Mouse (Mus musculus): ENCODE results near the gene Arl14. TPM values are rescaled to one million over a fixed set of nuclear protein-coding genes. Genes with fewer than 3 reads are reported as not detected.
"Not testable (repeated sequence)": the region's sequence is repeated elsewhere in the genome, so short reads cannot be mapped to it uniquely, and the experiment has no call there.

Gene Arl14
- polyA plus RNA-seq, 2 experiments from 2014 or later: not detected

DNA sequence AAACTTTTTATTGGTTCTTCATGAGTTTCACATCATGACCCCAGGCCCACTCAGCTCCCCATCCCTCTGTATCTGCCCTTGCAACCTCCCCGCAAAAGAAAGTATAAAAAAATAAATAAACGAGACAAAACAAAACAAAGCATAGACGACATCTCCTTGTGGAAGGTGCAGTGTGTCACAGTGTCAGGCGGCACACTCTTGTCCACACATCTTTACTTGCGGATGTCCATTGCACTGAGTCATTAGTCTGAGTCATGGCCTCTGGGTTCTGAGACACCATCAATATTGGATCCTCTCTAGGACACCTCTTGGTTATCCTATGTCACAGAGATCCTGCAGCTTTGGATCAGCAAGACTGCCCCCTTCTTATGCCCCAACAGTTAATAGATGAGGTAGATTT is 7.7 kb upstream of the Arl14 start:
- ATAC-seq: no peak

DNA sequence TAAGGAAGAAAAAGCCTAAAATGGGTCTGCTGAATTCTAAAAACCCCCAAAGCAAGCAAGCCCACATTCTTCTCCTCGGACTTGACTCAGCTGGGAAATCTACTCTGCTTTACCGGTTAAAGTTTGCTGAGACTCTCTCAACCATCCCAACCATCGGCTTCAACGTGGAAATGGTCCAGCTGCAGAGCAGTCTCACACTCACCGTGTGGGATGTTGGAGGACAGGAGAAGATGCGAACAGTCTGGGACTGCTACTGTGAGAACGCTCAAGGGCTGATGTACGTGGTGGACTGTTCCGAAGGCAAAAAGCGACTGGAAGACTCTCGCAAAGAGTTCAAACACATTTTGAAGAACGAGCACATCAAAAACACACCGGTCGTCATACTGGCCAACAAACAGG is 282 bp downstream of the Arl14 start:
- ATAC-seq: no peak

DNA sequence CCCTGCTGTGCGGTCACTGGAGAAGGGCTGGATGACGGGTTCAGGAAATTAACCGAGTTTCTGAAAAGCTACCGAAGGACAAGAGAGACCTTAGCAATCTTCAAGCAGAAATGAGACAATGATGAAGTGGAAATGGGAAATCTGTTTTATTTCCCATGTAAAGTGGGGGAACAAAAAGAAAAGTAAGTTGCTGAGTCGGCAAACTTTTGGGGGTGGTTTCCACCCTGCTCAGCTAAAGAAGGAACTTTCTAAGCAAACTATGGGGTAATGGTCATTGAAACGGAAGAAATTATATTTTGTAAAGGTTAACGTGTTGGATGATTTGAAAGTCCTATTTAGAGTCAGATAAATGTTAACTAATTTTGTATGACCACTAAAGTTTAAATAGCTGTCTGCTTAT is 768 bp downstream of the Arl14 start:
- no peak for ATAC-seq

DNA sequence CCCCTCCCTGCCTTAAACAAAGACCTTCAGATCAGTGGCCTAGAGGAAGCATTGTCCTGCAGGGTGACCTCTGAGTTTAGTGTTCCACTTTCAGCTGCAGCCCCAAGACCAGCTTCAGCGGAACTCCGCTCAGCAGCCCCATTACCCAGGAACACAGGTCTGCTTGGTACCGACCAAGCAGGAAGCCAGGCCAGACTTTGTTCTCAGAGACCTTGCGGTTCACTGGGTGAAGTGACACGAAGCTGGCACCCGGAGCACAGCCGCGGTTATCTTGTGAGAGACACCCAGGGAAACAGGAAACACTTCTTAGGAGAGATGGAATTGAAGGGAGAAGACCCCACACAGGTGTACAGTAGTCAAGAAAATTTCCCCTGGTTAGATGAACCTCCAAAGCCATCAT is 1.4 kb downstream of the Arl14 start:
- peak; percentile 91 for ATAC-seq

DNA sequence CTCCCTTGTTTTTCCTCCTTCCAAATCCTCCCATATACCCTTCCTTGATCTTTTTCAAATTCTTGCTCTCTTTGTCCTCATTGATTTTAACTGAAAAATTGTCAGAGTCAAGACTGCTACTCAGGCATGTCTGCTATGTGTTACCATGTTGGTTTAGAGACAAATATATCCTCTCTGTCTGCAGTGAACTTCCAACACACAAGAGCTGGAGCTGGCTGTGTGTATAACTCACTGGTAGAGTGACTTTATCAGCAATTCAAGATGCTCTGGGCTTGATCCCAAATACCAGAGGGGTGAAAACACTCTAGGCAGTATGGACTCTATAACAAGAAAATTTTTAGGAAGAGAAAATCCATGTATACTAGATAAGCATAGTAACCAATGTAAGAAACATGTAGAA is 2.8 kb downstream of the Arl14 start:
- no peak for ATAC-seq

DNA sequence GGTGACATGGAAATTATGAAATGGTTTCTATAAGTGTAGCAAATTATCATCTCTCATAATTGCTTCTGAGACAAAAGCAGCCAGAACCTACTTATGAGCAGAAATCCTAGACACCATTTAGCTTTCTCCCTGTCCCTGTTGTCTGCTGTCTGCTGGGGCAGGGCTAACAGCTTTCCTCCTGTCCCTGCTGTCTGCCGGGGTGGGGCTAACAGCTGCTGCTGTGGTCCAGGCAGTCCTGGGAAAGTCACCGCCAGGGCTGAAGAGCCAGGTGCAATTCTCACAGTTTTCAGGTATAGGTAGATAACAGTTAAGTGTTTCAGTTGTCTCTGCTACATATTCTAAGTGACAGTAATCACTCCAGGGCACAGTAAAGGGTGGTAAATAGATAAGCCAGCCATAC is 4.3 kb downstream of the Arl14 start:
- ATAC-seq: no peak

DNA sequence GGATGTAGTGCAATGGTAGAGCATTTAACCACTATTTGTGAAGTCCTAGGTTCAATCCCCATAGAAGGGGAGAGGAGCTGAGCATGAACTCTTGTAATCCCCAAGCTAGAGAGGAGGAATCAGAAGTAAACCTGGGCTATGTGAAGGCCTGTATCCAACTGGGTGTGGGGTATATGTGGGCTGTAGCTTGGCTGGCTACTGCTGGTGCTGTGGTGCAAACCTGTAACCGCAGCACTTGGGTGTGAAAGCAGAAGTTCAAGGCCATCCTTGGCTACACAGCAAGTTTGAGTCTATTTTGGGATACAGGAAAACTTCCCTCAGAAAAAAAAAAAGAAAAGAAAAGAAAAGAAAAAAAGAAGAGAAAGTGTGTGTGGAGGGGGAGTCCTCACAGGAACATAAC is 5.8 kb downstream of the Arl14 start:
- no peak for ATAC-seq

DNA sequence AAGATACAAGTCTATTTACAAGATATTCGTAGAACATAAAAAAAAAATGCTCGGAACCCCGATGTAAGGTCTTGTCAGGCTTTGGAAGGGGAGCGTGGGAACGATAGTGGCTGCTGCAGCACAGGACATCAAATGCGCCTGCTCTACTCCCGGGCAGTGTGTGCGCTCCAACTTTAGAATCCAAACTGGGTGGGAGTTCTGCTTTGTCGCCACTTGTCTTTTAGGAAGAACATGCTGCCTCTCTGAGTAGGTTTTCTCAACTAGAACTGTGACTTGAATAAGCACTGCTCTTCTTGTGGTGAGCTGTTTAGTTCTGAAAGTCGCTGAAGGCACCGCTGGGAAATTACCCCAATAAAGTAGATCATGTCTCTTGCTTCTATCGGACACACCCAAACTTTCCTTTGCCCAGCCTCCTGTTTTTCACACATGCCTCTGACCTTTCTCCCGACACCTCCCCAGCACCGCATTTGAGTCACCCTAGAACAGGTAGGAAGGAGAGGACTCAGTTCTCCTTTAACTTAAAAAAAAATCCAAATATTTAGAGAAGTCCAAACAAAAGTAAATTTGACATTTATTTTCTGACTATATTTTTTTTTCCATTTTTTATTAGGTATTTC is 9.4 kb downstream of the Arl14 start:
- ATAC-seq: peak; percentile 26

DNA sequence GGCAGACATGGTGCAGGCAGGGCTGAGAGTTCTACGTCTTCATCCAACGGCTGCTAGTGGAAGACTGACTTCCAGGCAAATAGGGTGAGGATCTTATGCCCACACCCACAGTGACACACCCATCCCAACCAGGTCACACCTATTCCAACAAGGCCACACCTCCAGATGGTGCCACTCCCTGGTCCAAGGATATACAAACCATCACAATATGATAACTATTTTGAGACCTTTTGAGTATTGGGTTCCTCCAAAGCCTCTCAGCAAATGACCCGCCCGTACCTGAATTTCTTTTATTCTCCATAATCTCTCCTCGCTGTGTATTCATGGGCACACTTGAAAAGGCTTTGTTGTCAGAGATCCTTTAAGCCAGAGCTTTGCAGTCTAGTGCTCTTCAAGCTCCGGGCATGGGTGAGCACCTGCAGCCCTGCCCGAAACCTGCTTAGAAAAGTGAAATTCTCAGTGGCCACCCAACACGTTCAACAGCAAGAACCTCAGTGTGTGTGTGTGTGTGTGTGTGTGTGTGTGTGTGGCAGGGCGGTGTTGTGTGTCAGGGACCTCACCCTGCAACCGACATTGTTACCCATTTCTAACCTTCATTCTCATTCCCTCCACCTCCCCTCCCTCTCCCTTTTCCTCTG is 11.5 kb downstream of the Arl14 start:
- not testable (repeated sequence) for ATAC-seq

DNA sequence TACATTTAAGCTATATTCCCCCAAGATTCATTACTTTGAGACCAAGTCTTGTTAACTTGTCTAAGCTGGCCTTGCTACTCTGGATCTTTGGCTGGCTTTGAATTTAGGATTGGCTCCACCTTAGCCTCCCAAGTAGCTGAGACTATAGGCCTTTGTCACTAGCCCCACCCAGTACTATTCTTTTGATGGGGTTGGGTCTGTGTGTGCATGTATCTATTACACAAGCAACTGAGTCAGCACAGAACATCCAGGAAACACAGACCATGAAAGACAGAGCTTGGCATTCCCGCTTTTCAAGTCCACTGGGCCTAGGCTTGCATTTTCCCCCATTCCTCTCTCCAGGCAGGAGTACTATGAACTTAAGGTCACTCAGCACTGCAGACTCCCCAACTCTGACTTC is 12.3 kb downstream of the Arl14 start:
- ATAC-seq: no peak

DNA sequence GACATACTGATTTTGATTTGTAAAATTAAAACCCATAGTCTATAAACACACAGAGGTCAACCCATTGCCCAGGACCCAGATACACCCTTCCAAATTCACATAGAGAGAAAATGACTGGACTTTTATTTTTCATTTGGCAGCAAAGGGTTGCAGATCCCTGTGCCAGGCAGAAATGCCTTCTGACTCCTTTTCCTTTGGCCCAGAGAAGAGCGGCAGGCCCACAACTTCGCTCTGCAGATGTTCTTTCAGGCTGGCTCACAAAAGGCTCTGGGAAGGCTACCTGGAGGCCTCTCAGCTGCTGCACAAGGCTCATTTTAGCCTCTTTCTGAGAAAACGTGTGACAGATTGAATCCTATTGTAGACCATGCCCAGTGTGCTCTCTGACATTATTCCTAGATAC is 13.6 kb downstream of the Arl14 start:
- ATAC-seq: no peak

DNA sequence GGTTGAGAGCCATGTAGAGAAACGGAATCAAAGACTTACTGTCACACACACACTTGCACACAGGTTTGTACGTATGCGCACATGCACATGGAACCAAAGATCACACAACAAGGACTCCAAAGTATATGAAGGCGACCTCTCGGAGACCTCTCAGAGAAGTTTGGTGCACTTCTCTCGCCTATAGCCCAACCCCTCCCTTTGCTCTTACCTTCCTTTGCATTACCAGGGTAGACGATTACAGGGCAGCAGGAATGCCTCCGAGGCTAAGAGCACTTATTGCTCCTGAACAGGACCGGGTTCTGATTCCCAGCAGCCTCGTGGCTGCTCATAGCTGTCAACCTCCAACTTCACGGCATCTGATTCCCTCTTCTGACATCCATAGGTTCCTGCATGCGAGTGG is 14.3 kb downstream of the Arl14 start:
- no peak for ATAC-seq

DNA sequence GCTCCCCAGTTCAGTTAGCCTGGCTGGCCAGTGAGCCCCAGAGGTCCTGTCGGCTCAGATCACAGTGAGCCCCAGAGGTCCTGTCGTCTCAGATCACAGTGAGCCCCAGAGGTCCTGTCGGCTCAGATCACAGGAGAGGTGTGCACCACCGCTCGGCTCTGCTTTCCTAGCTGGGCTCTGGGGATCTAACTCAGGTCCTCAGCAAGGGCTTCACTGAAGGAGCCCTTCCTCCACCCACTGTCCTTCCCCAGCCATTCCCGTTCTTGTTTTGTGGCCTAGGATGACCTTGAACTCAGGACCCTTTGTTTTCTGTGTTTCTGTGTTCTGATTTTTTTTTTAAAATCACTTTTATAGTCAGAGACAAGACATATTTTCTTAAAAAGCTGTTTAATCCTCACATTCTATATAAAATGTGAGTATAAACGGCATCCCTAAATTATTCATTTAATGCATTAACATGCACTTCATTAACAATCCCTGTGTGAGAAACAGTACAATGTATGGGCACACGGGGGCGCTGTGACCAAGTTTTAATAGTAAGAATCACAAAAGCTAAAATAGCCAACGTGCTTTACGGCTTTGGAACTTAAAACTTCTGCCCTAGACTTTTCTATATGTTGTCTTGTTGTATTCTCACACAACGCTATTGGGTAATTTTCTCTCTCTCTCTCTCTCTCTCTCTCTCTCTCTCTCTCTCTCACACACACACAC is 16.1 kb downstream of the Arl14 start:
- peak; percentile 82 for ATAC-seq

DNA sequence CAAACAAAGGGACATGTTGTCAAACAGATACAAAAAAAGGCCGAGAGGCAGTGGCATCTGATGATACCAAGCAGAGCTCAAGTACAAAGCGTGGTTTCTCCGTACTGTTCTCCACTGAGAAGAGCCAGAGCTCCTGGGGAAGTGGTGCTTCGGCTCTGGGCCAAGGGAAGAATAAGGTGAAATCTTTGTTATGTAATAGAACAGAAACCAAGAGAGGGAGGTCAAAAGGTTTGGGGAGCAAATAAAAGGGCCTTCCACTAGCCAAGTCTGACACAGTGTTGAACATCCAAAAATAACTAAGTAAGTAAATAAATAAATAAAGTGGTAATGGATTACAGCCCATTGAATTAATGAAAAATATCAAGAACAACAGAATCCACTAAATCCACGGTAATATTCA is 17.0 kb downstream of the Arl14 start:
- no peak for ATAC-seq

DNA sequence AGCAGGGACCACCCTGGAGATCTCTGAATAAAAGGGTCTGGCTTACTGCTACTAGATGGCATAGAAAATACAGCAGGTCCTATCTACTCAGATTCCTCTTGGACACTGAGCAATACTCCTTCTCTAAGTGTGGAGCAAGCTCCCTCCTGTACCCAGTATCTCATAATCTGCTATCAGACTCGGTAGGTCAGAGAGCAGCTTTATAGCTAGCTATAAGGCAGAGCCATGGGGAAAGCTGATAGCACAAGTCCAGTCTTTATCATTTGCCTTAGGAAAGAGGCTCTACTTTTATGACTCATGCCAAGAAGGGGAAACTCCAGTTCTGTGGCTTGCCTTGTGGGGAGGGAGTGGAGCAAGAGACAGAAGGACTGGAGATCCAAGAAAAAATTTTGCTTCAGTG is 18.8 kb downstream of the Arl14 start:
- no peak for ATAC-seq

DNA sequence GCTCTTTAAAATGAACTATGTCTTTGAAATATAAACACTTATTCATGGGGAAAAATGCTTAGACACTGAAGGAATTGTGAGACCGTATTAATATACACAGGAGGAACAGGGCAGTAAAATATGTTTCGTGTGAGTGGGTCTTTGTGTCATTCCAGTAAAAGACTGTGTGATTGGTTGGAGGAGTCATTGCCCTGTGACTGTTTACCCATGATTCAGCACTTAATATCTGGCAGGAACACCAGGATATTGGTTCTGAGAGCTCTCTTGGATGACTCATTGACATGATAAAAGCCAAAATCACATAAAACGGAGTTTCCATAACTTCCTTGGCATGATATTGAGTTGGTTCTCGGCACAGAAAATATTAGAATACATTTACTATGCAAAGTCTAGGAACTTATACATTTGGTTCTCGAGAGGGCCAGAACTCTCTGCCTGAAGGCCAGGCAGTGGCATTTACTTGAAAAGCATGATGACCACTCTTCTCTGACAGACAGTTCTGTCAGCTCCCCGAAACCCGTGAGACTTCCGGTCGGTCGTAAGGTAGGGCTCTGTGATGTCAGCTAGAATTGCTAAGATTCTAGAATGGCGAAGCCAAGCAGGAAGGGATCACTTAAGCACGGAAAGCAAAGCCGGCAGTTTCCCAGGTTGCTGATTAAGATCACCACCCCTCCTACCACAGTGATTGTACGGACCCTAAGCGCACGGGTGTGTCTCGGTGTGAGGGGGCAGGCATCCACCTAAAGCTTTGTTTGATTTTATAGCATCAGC is 31.1 kb downstream of the Arl14 start:
- no peak for ATAC-seq

DNA sequence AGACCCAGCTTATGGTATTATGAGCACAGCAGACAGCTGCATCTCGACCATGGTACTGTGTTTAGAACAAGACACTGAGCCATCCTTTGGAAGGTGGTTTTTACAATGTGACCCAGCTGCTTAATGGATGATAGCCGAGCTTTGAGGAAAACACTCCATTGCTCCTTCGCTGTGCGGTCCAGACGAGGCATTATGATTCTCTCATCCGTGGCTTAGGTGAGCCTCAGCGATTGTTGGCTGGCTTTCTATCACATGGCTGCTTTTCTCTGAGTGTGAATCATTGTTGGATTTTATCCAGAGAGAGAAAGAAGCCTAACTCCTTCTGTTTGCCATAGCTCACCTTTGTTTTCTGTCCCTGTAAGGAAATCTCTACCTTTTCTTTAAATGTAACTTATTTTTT is 32.5 kb downstream of the Arl14 start:
- ATAC-seq: no peak

DNA sequence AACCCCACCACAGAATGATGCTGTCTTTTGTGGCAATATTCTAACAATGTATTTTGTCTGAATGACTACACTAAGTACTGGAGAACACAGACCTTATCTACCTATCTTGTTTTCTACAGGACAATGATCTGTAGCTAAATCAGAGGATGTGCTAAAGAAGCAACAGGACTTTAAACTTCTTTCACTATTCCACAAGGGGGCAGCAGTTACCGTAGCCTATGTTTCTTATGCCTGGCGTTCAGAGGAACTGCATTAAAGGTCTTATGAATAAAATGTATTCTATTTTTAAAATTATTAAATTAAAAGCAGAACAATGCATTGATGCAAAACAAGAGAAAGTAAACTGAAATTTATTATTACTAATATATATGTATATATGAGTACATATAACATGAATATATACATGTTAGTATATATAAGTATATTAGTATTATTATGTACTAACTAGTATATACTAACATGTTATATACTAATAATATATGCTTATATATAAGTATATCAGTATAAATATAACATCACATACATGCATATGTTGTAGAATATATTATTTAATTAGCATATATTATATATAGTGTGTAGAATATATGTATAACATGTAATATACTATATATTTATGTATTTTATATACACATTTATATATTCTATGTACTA is 35.0 kb downstream of the Arl14 start:
- ATAC-seq: peak; percentile 92

DNA sequence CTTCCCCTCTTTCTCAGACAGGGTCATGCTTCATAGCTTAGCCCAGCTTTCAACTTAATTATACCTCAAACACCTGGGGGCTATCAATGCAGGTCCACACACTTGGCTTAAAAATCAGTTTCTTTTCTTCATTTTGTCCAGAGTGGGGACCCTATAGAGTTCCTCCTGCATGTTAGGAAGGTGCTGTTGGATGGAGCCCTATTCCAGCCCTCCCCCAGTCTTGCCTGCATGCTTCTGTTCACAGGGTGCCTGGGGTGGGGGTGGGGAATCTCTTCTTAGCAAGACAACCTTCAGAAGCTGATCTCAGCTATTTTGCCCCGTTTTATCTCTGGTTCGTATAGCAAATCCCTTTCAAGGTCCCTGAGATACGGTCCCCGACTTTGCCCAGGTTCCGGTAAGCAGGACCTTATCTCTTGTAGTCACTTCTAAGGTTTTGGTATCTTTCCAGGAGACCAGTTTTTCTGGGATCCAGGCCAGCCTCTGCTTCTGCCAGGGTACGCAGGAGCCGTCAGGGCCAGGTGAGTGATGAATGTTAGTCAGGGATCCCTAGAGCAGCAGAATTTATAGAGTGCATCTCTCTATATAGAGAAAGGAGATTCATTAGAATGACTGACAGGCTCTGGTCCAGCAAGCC is 40.9 kb downstream of the Arl14 start:
- ATAC-seq: no peak

DNA sequence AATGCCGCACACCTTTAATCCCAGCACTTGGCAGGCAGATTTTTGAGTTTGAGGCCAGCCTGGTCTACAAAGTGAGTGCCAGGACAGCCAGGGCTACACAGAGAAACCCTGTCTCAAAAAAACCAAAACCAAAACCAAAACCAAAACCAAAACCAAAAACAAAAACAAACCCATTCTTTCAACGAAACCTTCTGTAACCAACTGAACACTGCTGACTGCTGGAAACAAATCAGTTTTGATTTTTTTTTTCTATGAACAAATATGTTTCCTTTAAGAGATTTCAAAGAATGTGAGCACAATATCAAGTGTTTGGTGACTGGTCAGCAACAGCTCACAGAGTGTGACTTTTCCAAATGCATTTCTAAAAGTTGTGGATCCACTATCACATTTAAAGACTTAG is 42.1 kb downstream of the Arl14 start:
- peak; percentile 70 for ATAC-seq

DNA sequence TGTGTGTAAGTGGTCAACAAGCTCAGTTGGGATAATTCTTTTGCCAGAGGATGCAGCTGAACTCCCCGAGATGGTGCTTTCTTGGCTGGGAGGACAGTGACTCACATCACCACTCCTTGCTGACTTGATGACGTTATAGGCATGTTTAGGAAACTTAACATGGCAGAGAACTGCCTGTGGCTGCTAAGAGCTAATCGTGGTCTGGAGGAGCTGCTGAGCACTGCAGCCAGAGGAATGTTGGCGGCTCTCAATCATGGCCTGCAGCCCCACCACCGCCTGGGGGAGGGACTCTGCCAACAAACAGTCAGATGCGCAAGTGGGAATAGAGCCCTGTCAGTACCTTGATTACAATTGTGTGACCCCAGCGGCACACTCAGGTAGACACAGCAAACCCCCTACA is 49.6 kb downstream of the Arl14 start:
- ATAC-seq: no peak

All from CD4-positive, CD25-positive, alpha-beta regulatory T cell, adult 4 months (primary cell).